Mouse (Mus musculus) intestine, embryonic 15.5 days (tissue): ENCODE measurements at regions not wholly inside any gene's neighbourhood (a gene's known extent, or its start where the extent isn't known, plus 50 kb on each side); places are given as distances from the start of the nearest gene placed in this dataset.

Experiments used
- ATAC-seq: fragments of 200-750 bp; cut with Nextera tagmentation; 2 replicates; pipeline ENCODE4 v1.8.0; 2017; ENCODE audit warnings: moderate TSS enrichment, moderate library complexity
- H3K27ac ChIP-seq: fragments of 300-500 bp; sonication (generic); 2 replicates; pipeline ENCODE4 v1.5.1; 2015; ENCODE audit warnings: mild to moderate bottlenecking, inconsistent platforms
- H3K27me3 ChIP-seq: fragments of 300-500 bp; sonication (generic); replicated peaks from 2 replicates; pipeline ENCODE4 v1.6.1; 2015; ENCODE audit warnings: inconsistent platforms
- H3K36me3 ChIP-seq: fragments of 300-500 bp; sonication (generic); 2 replicates; pipeline ENCODE4 v1.6.1; 2015; ENCODE audit warnings: inconsistent platforms
- H3K4me1 ChIP-seq: fragments of 300-500 bp; sonication (generic); replicated peaks from 2 replicates; pipeline ENCODE4 v1.6.1; 2015; ENCODE audit warnings: inconsistent platforms
- H3K4me2 ChIP-seq: fragments of 300-500 bp; sonication (generic); replicated peaks from 2 replicates; pipeline ENCODE4 v1.6.1; 2015; ENCODE audit warnings: mild to moderate bottlenecking, inconsistent platforms
- H3K4me3 ChIP-seq: fragments of 300-500 bp; sonication (generic); replicated peaks from 2 replicates; pipeline ENCODE4 v1.5.1; 2015; ENCODE audit warnings: inconsistent platforms
- H3K9ac ChIP-seq: fragments of 300-500 bp; sonication (generic); 2 replicates; pipeline ENCODE4 v1.6.1; 2015; ENCODE audit warnings: inconsistent platforms
- H3K9me3 ChIP-seq: fragments of 300-500 bp; sonication (generic); 2 replicates; pipeline ENCODE4 v1.6.1; 2016; ENCODE audit warnings: inconsistent platforms
- whole genome bisulfite sequencing: fragments of 180-500 bp; shearing (Covaris S2); methylation state at CpG from one replicate; pipeline ENCODE4 v1.1.7; 2015; 5-methylcytosine and 5-hydroxymethylcytosine counted together

DNA sequence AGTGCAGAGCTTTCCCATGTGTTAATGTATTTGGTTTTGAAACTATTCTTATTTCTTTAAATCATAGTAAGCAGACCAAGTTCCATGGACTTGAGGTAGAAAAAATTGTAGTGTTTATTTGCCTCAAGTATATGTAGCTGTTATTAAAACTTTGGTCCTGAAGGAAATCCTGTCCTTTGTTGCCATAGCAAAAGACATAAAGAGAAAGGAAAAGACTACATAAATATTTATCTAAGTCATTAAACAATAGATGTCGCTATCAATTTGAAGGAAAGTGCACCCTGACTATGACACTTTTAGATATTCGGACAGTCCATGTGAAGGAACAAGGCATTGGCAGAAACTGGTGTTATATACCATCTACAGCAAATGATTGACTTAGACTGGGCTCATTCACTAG, 737.7 kb upstream of the Adgrl4 start:
- 48% methylated on average over 2 of the region's 2 CpGs for WGBS
- H3K4me2 ChIP-seq, result no peak overlapping the region
- H3K36me3 ChIP-seq, result no peaks in the 10 kb centered on the region
- no peaks in the 10 kb centered on the region for H3K9me3 ChIP-seq
- no peaks in the 10 kb centered on the region for H3K27me3 ChIP-seq
- H3K4me3 ChIP-seq, result no peak overlapping the region
- no peak overlapping the region for H3K9ac ChIP-seq
- H3K4me1 ChIP-seq, result no peaks in the 10 kb centered on the region
- no peak overlapping the region for H3K27ac ChIP-seq
- ATAC-seq, result no peak
